Mouse (Mus musculus): ENCODE measurements around the gene H2-Q4.
"Not testable (repeated sequence)": the region's sequence is repeated elsewhere in the genome, so short reads cannot be mapped to it uniquely, and the experiment has no call there.

- TF ChIP-seq CTCF (conservative IDR thresholded peaks at IDR 0.05; ENCODE audit: insufficient read depth, insufficient read length, low read depth, low read length); POLR2A (IDR thresholded peaks at IDR 0.05; ENCODE audit: low read depth, low read length): not testable (repeated sequence)
Observed at GRCm38 (mm10) chr17:35331546-35331945, 47.9 kb upstream of the H2-Q4 start.

Data from kidney, adult 2 months (tissue).